Mouse (Mus musculus) activated CD4-positive, CD25-positive, alpha-beta regulatory T cell, adult 4 months (primary cell): ENCODE results near the gene Barhl2. TPM values are rescaled to one million over a fixed set of nuclear protein-coding genes. Genes with fewer than 3 reads are reported as not detected.

Experiments used
- polyA plus RNA-seq, 2 experiments: library from polyadenylated mRNA; unstranded; fragments of 100-300 nt; shearing (Covaris generic); gene quantifications; one replicate each; pipeline ENCODE4 v1.2.1; 2017

The Barhl2 gene
- polyA plus RNA-seq, 2 experiments from 2014 or later = not detected

Other genes with a start within 250 kb of the Barhl2 start
- not detected for gene Gm17304, start 150.9 kb upstream of the Barhl2 start, polyA plus RNA-seq
- gene Zfp644, start 239.1 kb upstream of the Barhl2 start, polyA plus RNA-seq = 10 to 100 TPM; 30.0 to 36.1 TPM